Mouse (Mus musculus) right cerebral cortex, postnatal 25 days (tissue): ENCODE results near the gene Chchd5.
A peak's percentile ranks its signal among the peaks of the same experiment; 100 is the strongest.

Experiments used
- DNase-seq: peaks from one replicate; pipeline ENCODE4 v3.0.0; 2022

The Chchd5 gene

GRCm38 (mm10) chr2:129164815-129165214 is 35.3 kb downstream of the Chchd5 start:
- DNase-seq, result no peak

- no peak for DNase-seq
These were observed 37.3 kb downstream of the Chchd5 start for GRCm38 (mm10) chr2:129166466-129167463.

GRCm38 (mm10) chr2:129173386-129173785 is 43.9 kb downstream of the Chchd5 start:
- DNase-seq, result no peak

GRCm38 (mm10) chr2:129174474-129174873 is 45.0 kb downstream of the Chchd5 start:
- DNase-seq, result peak; percentile 33

GRCm38 (mm10) chr2:129175636-129176035 is 46.1 kb downstream of the Chchd5 start:
- DNase-seq, result no peak

- DNase-seq, result no peak
These were observed 47.3 kb downstream of the Chchd5 start for GRCm38 (mm10) chr2:129176676-129177420.

- DNase-seq, result no peak
These were observed 48.2 kb downstream of the Chchd5 start for GRCm38 (mm10) chr2:129177661-129178060.

- DNase-seq, result no peak
These were observed 48.8 kb downstream of the Chchd5 start for GRCm38 (mm10) chr2:129178182-129178908.

- no peak for DNase-seq
These were observed 50.7 kb downstream of the Chchd5 start for GRCm38 (mm10) chr2:129179946-129180853.

- DNase-seq, result no peak
These were observed 52.0 kb downstream of the Chchd5 start for GRCm38 (mm10) chr2:129181509-129181908.

- no peak for DNase-seq
These were observed 52.9 kb downstream of the Chchd5 start for GRCm38 (mm10) chr2:129182412-129182811.

GRCm38 (mm10) chr2:129183561-129184031 is 54.1 kb downstream of the Chchd5 start:
- peak; percentile 59 for DNase-seq
